Mouse (Mus musculus): ENCODE measurements around the gene Dlg2.
A peak's percentile ranks its signal among the peaks of the same experiment; 100 is the strongest.

The Dlg2 gene

DNA sequence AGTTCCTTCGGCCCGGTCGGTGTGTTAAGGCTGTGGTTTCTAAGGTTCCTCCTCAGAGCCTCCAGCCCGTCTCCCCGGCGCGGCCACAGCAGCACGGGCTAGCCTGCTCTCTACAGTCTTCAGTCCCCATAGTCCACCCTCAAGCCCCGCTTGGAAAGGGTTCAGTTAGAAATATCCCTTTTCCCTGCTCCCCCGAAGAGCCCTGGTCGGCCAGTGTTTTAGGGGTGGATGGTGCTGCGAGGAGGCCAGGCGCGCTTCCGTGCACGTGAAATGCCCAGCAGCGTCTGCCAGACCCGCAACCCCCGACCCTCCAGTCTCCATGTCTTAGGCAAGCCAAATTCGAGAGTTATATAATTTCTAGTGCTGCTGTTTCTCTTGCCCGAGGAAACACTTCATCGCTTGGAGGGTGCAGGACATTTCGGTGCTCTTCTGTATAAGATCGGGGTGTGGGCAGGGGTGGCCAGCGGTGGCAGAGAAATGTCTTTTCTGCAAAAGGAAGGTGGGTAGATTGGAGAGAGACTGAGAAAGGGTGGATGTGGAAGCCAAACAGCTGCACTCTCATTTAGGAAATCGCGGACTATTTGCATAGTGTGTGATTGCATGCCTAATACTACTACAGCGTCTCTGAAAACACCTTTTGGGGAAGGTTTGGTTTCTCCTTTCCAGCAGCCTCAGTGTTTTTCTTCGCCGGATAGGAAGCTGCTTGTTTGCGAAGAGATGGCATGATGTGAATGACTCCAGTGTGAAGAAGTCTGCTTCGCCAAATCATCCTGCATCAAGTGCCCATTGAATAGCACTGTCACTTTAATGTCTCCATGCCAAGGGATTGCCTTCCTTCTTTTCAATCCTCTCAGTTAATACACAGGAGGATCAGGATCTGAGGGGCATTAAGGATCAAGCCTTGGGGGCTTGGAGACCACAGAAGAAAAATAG lies at the start of gene Dlg2:
Gene Dlg2, plus strand, starts transcription at position 360 of the 933 bp plus-strand sequence.
- no peak for DNase-seq (ENCODE audit: extremely low spot score, low spot score)

DNA sequence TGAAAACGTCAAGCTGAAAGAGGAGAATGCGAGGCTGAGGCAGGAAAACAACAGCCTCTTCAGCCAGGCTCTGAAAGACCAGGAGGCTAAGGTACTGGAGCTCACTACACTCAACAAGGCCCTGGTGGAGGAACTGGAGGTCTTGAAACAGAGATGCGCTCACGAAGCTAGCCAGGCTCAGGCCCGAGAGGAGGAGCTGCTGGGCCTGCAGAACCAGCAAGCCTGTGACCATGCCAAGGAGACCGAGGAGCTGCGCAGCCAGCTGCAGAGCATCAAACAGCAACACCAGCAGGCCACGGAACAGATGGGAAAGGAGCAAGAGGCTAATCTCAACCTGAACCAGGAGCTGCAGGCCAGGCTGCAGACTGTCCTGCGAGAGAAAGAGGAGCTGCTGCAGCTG lies 49.5 kb upstream of the Dlg2 start:
- DNase-seq (ENCODE audit: extremely low spot score, low spot score), result no peak

GRCm38 (mm10) chr7:90432221-90432620 lies 44.3 kb upstream of the Dlg2 start:
- no peak for DNase-seq (ENCODE audit: extremely low spot score, low spot score)

DNA sequence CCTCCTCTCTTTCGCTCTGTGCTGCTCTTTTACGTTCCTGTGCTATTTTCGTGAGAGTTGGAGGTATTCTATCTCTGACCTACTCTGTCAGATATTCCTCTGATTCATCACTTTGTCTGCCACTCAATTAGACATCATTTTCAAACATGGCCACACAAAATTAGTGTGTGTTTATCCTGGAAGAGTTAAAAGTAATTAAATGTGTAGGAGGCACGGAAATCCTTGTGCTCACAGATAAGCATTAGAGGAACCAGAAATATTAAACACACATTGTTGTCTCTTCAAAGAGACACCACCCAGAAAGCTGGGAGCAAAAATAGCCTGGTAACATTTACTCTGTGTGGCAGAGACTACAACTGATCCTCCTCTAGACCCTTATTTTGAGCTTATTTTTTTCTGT lies 36.4 kb upstream of the Dlg2 start:
- DNase-seq (ENCODE audit: extremely low spot score, low spot score), result no peak

- no peak for DNase-seq (ENCODE audit: extremely low spot score, low spot score)
Observed at GRCm38 (mm10) chr7:90442070-90442469, 34.4 kb upstream of the Dlg2 start.

- DNase-seq (ENCODE audit: extremely low spot score, low spot score), result peak; percentile 95
Observed at GRCm38 (mm10) chr7:90442518-90443080, 33.9 kb upstream of the Dlg2 start, which contains the start of gene Crebzf. Gene Crebzf, plus strand, starts transcription at chr7:90442729.

DNA sequence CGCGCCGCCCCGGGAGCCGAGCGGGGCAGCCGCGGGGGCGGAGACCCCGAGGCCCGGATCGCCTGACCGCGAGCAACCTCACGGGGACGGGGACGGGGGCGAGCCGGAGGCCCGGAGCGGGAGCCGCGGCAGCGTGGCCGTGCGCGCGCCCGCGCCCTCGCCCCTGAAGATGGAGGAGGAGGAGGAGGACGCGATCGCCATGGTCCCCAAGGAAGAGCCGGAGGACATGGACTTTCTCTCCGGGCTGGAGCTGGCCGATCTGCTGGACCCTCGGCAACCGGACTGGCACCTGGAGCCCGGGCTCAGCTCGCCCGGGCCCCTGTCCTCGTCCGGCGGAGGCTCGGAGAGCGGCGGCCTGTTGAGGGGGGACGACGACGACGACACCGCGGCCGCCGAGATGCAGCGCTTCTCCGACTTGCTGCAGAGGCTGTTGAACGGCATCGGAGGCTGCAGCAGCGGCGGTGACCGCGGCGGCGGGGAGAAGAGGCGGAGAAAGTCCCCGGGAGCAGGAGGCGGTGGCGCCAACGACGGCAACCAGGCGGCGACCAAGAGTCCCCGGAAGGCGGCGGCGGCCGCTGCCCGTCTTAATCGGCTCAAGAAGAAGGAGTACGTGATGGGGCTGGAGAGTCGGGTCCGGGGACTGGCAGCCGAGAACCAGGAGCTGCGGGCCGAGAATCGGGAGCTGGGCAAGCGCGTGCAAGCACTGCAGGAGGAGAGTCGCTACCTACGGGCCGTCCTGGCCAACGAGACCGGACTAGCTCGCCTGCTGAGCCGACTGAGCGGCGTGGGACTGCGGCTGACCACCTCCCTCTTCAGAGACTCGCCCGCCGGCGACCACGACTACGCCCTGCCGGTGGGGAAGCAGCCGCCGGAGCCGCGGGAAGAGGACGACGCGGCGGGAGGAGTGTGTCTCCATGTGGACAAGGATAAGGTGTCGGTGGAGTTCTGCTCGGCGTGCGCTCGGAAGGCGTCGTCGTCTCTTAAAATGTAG lies 33.1 kb upstream of the Dlg2 start:
- peak; percentile 81 for DNase-seq (ENCODE audit: extremely low spot score, low spot score)

- peak; percentile 22 for DNase-seq (ENCODE audit: extremely low spot score, low spot score)
Observed at GRCm38 (mm10) chr7:90444206-90444605, 32.3 kb upstream of the Dlg2 start.

DNA sequence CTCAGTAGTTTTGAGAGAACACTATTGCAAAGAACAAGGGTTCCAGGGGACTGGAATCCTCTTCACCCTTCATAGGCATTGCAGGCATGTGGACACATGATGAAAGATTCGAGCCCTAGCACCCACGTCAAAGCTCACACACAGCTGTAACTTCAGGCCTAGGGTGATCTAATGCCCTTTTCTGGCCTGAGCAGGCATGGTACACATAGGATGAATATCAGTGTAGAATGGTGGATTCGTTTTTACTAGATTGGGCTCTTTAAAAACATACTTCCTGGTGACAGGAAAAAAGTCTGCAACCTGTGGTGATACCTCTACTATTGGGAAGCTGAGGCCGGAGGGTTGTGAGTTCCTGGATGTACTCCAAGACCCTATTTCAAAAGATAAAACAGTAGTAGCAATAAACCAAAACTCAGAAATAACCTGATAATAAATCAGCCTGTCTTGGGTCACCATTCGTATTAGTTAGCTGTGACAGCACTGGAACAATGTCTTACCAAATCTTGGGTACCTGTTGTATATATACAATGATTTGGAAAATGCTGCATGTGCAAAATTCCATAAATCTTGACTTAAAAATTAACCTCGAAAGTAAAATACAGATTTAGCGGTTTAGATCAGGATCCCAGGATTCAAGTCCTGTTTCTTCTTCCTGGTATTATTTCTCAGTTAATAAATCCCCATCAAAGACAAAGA lies 20.2 kb upstream of the Dlg2 start:
- DNase-seq (ENCODE audit: extremely low spot score, low spot score), result no peak

GRCm38 (mm10) chr7:90456845-90457468 lies 19.5 kb upstream of the Dlg2 start, which contains the start of gene Tmem126a:
Gene Tmem126a, minus strand, starts transcription at chr7:90457229.
- peak; percentile 87 for DNase-seq (ENCODE audit: extremely low spot score, low spot score)

- no peak for DNase-seq (ENCODE audit: extremely low spot score, low spot score)
Observed at GRCm38 (mm10) chr7:90457517-90457916, 19.0 kb upstream of the Dlg2 start.

DNA sequence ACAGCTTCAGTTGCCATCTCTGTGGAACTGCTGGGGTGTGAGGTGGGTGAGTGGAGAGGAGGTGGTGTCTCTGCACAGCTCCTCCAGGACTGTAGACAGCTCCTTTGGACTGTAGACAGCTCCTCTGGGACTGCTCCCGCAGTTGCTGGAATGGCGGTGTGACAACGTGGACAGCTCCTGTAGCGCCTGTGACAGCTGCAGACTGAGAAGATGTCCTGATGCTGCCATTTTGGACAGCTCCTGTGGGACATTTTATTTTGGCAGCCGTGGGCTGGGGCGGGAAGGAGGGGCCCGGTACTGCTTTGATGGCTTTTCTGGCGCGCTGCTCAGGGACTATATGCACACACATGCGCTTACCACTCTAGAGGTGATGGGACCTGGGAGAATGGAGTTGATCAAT lies 16.1 kb upstream of the Dlg2 start:
- DNase-seq (ENCODE audit: extremely low spot score, low spot score), result no peak

DNA sequence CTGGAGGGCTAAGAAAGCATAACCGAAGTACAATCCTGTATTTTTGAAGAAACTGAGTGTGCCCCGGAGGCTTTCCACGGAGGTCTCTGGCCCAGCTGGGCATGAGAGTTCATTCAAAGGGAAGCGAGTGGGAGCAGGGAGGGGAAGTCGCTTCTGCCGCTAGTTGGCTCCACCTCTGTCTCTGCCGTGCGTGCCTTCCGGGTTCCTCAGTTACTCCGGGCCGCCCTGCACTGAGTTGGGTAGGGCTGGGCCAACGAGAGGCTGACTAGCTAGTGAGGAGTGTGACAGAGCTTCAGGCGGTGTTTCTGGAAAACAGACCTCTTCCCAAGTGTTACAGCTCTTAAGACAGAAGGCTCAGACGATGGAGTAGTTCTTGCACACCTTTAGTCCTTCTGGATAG lies 15.5 kb upstream of the Dlg2 start:
- peak; percentile 28 for DNase-seq (ENCODE audit: extremely low spot score, low spot score)

GRCm38 (mm10) chr7:90461441-90461840 lies 15.0 kb upstream of the Dlg2 start:
- no peak for DNase-seq (ENCODE audit: extremely low spot score, low spot score)

DNA sequence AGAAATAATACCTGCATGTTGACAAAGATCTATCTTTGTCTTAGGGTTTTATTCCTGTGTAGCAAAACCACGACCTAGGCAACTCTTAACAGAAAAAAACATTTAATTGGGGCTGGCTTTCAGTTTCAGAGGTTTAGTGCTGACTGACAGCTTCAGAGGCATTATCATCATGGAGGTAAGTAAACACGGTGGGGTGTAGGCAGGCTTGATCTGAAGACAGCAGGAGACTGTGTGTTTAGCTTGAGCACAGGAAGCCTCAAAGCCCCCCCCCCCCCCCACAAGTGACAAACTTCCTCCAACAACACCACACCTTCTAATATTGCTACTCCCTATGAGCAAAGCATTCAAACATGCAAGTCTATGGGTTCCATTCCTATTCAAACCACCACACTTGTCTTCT lies 3.0 kb upstream of the Dlg2 start:
- DNase-seq (ENCODE audit: extremely low spot score, low spot score), result no peak

DNA sequence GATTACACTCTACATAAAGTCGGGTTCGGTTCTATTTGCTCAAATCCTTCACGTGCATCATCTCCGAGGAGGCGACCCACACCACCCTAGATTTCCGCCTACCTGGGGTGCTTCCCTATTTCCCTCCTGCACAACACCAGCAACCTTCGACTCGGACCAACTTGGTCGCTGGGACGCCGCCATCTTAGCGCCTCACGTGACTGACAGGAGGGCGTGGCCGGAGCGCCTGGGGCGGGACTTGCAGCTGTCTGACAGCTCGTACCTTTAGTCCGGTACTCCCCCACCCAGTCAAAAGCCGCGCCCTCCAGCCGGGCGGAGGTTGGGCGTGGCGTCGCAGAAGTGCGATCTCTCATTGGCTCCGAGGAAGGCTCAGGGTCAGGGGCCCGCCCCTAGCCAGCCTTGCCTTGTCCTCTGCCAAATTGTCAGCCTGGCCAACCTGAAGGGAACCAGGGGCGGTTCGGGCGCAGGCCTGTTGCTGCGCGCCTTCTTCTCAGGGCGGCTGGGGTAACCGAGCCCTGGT lies 619 bp upstream of the Dlg2 start, which contains the start of gene Tmem126b:
Gene Tmem126b, minus strand, starts transcription at position 209 of the 520 bp plus-strand sequence.
- DNase-seq (ENCODE audit: extremely low spot score, low spot score), result peak; percentile 98

GRCm38 (mm10) chr7:90482607-90483006 lies 6.1 kb downstream of the Dlg2 start:
- no peak for DNase-seq (ENCODE audit: extremely low spot score, low spot score)

- DNase-seq (ENCODE audit: extremely low spot score, low spot score), result no peak
Observed at GRCm38 (mm10) chr7:90508124-90508523, 31.7 kb downstream of the Dlg2 start.

- DNase-seq (ENCODE audit: extremely low spot score, low spot score), result no peak
Observed at GRCm38 (mm10) chr7:90512293-90512692, 35.8 kb downstream of the Dlg2 start.

Measured in neural tube, embryonic 10.5 days (tissue).